Mouse (Mus musculus) liver, postnatal 0 days (tissue): ENCODE measurements at regions not wholly inside any gene's neighbourhood (a gene's known extent, or its start where the extent isn't known, plus 50 kb on each side); places are given as distances from the start of the nearest gene placed in this dataset.

Source experiments
- CTCF ChIP-seq: sonication (generic); IDR thresholded peaks from 2 replicates; pipeline ENCODE4 v1.5.1; 2016; ENCODE audit warnings: antibody characterized with exemption, low read depth
- EP300 ChIP-seq: IDR thresholded peaks from 2 replicates; pipeline ENCODE4 v1.6.1; 2016; ENCODE audit warnings: antibody characterized with exemption, low read depth, mild to moderate bottlenecking

GRCm38 (mm10) chr13:110722170-110722569, 327.3 kb downstream of the Plk2 start:
- no peak for TF ChIP-seq EP300
- no peak for TF ChIP-seq CTCF
